Mouse (Mus musculus) testis, adult 2 months (tissue): Measurements from ENCODE around the gene Ralgapa2.

ENCODE experiments used
- CTCF ChIP-seq: fragments of 200-500 bp; IDR thresholded peaks from 2 replicates; pipeline ENCODE4 v1.5.1; 2012; ENCODE audit warnings: low read depth, mild to moderate bottlenecking, inconsistent platforms, low read length, moderate library complexity; ENCODE audit not compliant: control insufficient read depth, insufficient read depth, insufficient replicate concordance
- POLR2A ChIP-seq: fragments of 200-500 bp; IDR thresholded peaks from 2 replicates; pipeline ENCODE4 v1.6.1; 2012; ENCODE audit warnings: low read depth, mild to moderate bottlenecking, inconsistent platforms, low read length, moderate library complexity; ENCODE audit not compliant: control insufficient read depth

DNA sequence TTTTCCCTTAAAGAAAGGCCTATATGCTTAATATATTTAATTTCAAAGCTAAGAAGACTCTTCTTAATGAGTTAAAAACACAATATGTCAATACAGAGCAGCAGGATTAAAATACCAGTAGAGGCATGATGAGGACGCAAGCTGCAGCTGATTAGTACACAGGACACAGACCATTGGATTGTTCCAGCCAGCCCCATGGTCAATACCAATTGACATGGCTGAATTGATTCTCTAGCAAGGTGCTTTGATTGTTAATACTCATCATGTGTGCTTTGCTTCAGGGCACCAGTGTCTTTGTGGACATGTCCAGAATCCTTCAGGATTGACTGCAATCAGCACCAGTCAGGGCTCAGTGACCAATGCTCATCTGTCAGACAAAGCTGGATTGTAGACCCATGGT, 185.5 kb downstream of the Ralgapa2 start:
- TF ChIP-seq CTCF (no peak), POLR2A (no peak)
